Mouse (Mus musculus): ENCODE measurements at regions not wholly inside any gene's neighbourhood (a gene's known extent, or its start where the extent isn't known, plus 50 kb on each side); places are given as distances from the start of the nearest gene placed in this dataset.

- TF ChIP-seq CTCF (IDR thresholded peaks at IDR 0.05; ENCODE audit: extremely low read depth, insufficient read depth, low read length) = no peak
- no peak for TF ChIP-seq POLR2A (IDR thresholded peaks at IDR 0.05; ENCODE audit: extremely low read depth, insufficient read depth, low read length)
These were observed 304.7 kb upstream of the Spred2 start for GRCm38 (mm10) chr11:19619494-19619893.

All from cortical plate, adult 2 months (tissue).